Mouse (Mus musculus) thymus, adult 18-20 months (tissue): ENCODE measurements around the gene Gm12790.
"Not testable (repeated sequence)": the region's sequence is repeated elsewhere in the genome, so short reads cannot be mapped to it uniquely, and the experiment has no call there.

ENCODE experiments used
- DNase-seq, 2 experiments: peaks; one replicate each; pipeline ENCODE4 v3.0.0; 2022; ENCODE audit warnings: mixed read lengths in 2 of 2

Gm12790 gene

DNA sequence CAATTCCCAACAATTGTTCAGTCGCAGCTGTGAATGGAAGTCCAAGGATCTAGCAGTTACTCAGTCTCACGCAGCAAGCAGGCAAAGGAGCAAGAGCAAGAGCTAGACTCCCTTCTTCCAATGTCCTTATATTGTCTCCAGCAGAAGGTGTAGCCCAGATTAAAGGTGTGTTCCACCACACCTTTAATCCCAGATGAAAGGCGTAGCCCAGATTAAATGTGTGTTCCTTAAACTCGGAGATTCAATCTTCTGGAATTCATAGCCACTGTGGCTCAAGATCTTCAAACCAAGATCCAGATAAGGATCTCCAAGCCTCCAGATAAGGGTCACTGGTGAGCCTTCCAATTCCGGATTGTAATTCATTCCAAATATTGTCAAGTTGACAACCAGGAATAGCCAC, at the start of gene Gm12790:
Gene Gm12790, minus strand, starts transcription at position 101 of the 400 bp plus-strand sequence.
- not testable (repeated sequence) for DNase-seq

DNA sequence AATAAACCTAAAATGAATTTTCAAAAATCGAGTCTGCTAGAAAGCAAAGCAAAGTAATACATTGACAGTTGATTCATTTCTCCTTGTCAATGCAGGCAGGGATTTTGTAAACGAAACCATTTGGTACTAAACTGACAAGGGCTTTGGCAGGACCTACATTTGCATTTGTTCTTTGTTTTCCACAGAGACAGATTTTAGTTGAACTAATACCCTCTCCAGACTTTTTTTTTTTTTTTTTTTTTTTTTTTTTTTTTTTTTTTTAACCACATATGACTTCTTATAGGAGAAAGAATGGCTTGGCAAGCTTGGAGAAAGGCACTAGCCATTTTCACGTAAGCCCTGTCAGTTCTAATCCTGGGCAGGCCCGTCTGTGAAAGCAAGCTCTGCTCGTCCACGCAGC, 45.8 kb upstream of the Gm12790 start:
- no peak for DNase-seq

DNA sequence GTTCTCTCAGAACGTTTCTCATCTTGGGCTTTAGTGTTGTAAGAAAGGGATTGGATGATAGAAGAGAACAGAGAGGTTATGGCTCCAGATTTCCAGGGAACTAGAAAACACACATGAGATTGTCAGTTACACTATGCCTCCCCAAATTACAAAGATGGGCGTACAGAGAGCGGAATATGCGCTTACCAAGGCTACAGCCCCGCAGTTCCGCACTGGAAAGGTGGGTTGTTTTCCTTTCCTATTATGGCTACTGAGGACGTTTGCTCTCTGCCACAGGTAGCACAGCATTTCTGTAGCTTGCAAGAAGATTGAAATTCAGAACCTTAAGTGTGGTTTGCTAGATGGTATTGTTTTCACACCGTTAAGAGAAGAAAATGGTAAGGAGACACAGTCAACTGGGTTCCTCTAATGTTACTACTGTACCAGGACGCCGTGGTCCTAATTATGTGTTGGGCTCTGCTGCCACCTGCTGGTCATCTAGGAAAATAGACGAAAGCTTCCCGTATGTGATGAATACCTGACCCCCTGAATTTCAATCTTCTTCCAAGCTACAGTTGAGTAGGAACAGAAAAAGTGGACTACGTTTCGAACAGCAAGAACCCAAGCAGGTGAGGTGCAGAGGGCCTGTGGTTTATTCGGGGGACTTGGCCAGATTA, 17.5 kb upstream of the Gm12790 start:
- DNase-seq = no peak

DNA sequence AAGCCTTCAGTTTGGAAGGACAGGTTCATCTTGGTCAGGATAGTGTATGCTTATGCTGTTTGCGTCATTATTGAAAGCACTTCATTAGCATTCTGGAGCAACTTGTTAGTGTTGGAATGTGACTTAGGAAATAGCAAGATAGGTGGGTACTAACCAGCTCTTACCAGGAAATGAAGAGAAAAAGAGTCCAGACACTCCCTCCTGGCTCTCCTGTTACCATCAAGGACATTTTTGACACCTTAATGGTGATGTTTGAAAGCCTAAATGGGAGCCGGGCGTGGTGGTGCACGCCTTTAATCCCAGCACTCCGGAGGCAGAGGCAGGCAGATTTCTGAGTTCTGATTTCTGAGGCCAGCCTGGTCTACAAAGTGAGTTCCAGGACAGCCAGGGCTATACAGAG, 16.6 kb upstream of the Gm12790 start:
- no peak for DNase-seq

DNA sequence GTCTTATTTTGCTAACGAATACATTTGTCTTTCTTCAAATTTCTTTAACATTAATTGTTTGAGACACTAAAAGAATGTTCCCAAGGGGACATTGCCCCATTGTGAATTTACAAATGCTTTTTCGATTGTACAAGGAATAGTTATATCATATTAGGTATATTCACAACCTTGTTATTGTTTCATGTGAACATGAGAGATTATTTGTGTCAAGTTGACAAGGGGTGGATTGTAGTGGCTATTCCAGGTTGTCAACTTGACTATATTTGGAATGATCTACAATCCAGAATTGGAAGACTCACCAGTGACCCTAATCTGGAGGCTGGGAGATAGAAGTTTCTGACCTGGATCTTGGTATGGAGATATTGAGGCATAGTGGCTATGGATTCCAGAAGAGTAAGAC, 5.5 kb upstream of the Gm12790 start, which contains the start of gene Gm12789:
Gene Gm12789, plus strand, starts transcription at position 301 of the 400 bp plus-strand sequence.
- not testable (repeated sequence) for DNase-seq

DNA sequence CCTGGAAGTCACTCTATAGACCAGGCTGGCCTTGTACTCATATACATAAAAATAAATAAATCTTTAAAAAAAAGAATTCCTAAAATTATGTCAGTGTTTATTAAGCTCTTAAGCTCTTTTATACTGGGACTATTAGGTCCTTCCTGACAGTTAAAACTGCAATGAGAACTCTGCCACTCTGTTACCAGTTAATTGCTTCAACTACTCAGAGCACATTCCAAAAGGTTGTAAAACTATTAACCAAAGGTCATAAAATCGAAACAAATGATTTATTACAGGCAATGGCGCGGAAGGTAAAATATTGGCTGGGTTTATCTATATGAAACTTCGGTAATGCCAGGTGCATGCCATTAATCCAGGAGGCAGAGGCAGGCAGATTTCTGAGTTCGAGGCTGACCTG, 4.8 kb upstream of the Gm12790 start:
- DNase-seq = no peak

DNA sequence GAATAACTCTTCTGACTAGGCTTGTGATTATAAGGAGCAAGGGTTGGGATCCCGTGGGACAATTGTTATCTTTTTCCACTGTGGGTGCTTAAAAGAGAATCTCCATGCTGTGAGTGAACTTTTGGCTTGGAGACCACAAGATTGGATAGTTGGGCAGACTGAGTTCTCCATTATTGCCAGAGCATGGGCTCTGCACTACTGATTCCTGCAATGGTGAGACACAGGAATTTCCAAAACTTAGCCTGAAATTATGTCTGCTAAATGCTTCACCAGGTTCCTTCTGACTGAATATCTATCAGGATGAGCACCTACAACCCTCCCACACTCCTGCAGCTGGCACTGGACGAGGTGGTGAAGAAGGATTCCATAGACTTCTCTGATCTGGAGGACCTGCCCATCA, 40.7 kb downstream of the Gm12790 start, which contains the start of gene Gm12794:
Gene Gm12794, plus strand, starts transcription at position 301 of the 400 bp plus-strand sequence.
- not testable (repeated sequence) for DNase-seq
